Mouse (Mus musculus) ovary, adult 18-20 months (tissue): ENCODE measurements around the gene Ttyh2.
"Not testable (repeated sequence)": the region's sequence is repeated elsewhere in the genome, so short reads cannot be mapped to it uniquely, and the experiment has no call there.

Source experiments
- DNase-seq: peaks from one replicate; pipeline ENCODE4 v3.0.0; 2022; ENCODE audit warnings: low spot score, mixed read lengths

Ttyh2 gene

DNA sequence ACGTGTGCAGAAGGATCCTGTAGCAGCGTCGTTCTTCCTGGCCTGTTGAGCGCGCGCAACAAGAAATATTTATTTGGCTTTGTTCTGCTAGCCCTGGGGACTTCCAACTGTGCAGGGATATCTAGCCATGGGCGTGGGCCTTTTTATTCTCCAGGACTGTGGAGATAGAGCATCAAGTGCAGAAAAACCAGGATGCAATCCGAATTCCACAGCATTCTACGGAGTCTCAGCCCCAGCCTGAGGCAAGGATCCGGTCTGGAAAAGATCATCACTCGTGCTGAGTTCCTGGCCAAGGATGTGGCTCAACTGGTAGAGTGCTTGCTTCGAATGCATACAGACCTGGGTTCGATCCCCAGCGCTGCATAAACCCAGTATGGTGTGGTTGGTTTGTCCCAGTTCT, 13.1 kb upstream of the Ttyh2 start:
- DNase-seq = no peak

GRCm38 (mm10) chr11:114662746-114663362, 12.4 kb upstream of the Ttyh2 start:
- DNase-seq = no peak

- no peak for DNase-seq
Observed at GRCm38 (mm10) chr11:114664164-114664563, 11.1 kb upstream of the Ttyh2 start.

DNA sequence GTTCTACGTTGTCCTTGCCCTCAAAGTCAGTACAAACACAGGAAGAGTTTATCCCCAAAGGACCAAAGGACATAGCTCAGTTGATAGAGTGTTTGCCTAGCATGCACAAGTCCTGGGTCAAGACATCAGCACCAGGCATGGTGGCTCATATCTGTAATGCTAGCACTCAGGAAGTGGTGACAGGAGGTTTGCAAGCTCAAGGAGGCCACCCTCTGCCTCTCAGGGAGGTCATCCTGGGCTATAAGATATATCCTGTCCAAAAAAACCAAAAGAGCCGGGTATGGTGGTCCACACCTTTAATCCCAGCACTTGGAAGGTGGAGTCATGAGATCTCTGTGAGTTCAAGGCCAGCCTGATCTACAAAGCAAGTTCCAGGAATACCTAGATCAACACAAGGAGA, 9.8 kb upstream of the Ttyh2 start:
- no peak for DNase-seq

DNA sequence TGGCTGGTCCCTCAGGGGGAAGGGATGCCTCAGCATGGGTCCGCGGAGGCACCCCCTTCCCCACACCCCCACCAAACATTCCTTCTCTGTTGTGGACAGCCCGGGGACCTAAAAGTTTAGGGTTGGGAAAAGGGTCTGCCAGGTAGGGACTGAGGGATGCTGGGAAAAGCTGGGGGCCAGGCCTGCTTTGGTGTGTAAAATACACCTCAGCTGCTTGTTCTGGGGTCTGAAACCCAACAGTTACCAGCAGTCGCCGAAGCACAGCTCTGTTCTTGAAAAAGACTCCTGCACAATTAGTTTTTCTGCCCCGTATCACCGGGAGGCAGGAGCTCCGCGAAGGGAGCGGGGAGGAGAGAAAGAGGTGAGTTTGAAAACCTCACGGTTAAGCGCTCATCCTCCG, 8.4 kb upstream of the Ttyh2 start:
- DNase-seq = no peak

GRCm38 (mm10) chr11:114667236-114667931, 7.8 kb upstream of the Ttyh2 start:
- no peak for DNase-seq

DNA sequence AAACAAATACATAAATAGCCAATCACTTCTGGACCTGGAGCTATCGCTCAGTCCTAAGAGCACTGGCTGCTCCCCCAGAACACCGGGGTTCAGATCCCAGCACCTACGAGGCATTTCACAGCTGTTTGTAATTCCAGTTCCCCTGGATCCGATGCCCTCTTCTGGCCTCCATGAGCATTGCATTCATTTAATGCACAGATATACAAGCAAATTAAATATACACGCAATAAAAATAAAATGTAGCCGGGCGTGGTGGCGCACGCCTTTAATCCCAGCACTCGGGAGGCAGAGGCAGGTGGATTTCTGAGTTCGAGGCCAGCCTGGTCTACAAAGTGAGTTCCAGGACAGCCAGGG, 7.3 kb upstream of the Ttyh2 start:
- DNase-seq = not testable (repeated sequence)

- peak; percentile 84 for DNase-seq
Observed at GRCm38 (mm10) chr11:114668301-114668710, 6.9 kb upstream of the Ttyh2 start, which contains the start of gene Rpl38. Rpl38 (plus strand) TSS chr11:114668524.

- peak; percentile 54 for DNase-seq
Observed at GRCm38 (mm10) chr11:114668741-114669623, 6.2 kb upstream of the Ttyh2 start.

DNA sequence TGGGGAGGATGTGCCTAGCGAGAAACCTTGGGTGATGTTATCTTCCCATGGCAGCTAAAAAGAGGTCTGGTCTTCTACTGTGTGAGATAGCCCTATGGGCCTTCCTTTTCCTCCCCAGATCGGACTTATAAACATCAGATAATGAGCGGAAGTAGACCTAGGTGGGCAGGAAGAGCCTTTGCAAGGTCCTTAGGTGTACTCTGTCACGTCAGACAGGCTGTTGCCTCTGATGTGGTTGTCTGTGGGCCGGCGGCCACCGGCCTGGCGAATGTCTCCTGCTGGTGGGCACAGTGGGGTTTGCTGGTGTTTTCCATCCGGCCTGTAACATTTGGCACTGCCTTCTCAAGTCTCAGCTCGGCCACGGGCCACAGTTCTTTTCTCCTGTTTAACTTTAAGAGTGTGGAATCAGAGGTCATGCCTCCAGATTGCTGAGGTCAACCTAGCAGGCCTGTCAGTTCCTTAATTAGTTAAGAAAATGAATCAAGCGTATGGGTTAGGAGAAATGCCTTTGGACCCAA, 5.5 kb upstream of the Ttyh2 start:
- no peak for DNase-seq

GRCm38 (mm10) chr11:114671147-114671546, 4.1 kb upstream of the Ttyh2 start:
- no peak for DNase-seq

GRCm38 (mm10) chr11:114672794-114673718, 2.2 kb upstream of the Ttyh2 start:
- no peak for DNase-seq

DNA sequence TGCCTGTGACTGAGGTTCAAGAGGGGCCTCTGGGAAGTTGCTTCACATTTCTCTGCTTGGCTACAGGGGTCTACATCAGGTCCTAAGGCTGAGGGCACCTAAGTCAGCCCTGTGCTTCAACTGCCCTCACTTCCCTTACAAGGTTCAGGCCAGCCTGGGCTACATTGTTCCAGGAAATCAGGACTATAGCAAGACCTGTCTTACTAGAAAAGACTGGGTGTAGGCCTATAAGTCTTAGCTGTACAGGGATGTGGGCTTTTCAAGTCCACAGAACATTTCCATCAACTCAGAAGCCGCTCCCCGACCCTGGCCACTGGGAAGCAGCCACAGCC, 1.5 kb upstream of the Ttyh2 start:
- DNase-seq = no peak

DNA sequence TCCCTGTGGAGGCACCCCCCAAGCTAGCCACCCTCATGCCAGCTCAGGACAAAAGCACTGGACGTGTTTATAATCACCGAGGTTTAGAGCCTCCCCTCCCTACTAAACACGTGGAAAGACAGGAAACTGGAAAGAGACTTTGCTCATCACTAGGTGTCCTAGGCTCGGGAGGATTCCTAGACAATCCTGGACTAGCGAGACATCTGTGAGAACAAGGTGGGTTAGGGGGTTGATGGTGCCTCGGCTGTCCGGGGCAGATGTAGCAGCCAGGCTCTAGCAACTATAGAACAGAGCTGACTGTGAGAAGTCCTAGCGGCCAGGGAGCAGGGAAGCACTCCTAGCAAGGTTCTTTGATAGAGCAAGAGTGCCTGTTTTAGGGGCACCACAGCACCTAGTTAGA, 1.1 kb upstream of the Ttyh2 start:
- no peak for DNase-seq

GRCm38 (mm10) chr11:114674796-114675195, 435 bp upstream of the Ttyh2 start:
- DNase-seq = not testable (repeated sequence)

DNA sequence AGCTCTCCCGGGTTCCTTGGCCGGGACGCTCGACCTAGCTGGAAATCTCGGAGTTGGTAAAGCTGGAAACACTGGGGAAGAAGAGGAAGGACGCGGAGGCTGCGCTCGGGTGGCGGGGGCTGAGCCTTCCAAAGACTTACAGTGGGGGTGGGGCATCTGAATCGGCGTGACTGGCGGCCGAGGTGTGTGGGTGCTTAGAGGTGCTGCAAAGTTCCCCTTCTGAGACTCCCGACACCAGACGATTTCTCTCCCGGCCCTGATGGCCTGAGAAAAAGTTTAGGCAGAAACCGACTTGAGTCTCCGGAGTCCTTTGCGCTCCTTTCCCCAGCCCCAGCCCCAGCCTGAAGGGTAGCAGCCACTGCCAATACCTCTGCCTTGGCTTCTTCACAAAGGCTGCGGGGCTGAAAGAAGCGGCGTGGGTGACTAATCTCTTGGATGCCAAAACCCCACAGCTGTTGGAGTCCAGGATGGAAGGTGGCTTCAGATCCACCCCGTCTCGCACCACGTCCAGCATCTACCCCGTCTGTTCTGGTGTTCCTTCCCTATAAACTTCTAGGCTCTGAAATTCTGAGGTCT, 683 bp downstream of the Ttyh2 start:
- DNase-seq = no peak

- peak; percentile 57 for DNase-seq
Observed at GRCm38 (mm10) chr11:114676431-114676830, 1.2 kb downstream of the Ttyh2 start.

- no peak for DNase-seq
Observed at GRCm38 (mm10) chr11:114676896-114677530, 1.8 kb downstream of the Ttyh2 start.

- DNase-seq = no peak
Observed at GRCm38 (mm10) chr11:114679582-114679981, 4.4 kb downstream of the Ttyh2 start.

- DNase-seq = peak; percentile 52
Observed at GRCm38 (mm10) chr11:114680291-114680690, 5.1 kb downstream of the Ttyh2 start.

DNA sequence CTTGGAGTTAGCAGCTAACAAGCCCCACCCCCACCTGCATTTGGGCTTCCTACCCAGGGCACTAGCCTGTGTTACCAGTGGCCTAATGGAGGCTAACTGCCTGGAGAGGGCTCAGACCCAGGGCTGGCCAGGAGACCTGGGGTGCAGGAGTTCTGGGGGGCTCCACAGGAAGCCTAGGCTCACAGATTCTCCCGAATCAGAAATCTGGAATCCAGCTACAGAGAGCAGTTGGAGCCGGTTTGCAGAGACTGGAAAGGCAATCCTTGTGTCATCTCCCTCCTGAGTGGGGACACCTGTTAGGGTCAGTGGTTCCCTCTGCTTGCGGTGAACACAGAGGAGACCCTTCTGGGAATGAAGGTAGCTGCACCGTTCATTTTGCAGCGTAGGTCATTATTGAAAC, 5.8 kb downstream of the Ttyh2 start:
- no peak for DNase-seq
